Mouse (Mus musculus) urinary bladder, postnatal 14 days (tissue): ENCODE data around the gene Meis3.

ENCODE experiments used
- DNase-seq: peaks from one replicate; pipeline ENCODE4 v3.0.0; 2021; ENCODE audit warnings: low spot score

Gene Meis3

DNA sequence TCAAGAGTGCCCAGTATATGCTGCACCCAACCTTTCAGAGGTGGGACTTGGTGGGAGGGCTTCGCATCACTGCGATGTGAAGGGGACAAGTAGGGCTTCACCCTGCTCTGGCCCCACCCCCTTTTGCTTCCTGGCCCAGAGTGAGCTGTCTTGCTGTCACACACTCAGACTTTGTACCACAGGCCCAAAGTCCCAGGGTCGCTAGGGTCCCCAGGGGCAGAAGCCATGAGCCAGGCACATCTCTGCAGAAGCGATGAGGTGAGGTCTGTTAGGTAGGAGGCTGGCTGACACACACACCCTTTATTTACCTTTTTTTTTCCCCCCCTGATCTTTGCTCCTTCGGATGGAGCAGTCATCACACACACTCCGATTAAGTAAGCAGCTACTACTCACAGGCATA is 38.3 kb downstream of the Meis3 start:
- no peak for DNase-seq

DNA sequence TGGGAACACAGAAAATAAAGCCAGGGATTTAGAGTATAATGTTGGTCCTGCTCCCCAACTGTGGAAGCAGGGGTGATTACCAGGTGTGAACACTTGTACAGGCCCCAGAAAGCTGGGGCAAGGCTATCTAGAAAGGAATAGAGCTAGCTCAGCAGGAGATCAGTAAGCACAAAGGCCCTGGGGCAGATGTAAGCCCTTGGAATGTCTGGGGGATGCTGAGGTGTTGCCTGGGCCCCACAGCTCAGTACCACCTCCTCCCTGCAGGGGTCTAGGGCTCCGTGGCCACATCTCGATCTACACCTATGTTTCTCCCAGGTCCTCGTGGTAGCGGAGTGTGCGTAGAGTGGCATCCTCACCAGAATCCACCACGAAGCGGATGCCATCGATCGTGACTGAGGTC is 39.1 kb downstream of the Meis3 start:
- DNase-seq, result no peak

DNA sequence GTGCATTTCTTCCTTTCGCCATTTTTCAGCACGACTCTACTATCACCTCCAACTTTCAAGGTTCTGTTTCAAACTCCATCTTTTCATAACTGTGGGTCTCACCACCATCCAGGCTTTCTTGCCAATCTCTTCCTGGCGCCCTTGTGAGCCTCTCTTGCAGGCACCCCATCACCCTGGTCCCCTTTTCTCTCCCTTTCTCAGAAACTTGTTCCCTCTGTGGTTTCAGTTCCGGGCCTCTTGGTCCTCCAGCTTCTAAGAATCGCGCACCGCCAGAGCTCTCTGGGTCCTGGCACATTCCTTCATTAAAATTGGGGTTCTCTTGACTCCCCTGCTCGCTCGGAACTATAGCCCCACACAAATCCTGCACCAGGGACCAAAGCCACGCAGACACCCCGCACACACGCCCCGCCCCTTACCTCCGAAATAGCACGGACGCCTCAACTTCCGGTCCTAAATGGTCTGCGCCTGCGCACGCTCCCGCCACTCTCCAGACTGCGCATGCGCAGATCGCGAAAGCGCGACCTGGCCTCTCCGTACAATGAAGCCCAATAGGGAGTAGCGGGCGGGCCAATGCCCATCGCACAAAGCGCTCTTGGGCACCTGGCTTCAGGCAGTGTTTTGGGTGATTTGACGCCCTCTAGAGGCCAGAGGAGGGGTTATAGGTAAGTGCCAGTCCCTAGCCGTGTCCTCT is 46.8 kb downstream of the Meis3 start, which contains the start of gene Dhx34:
TSS of gene Dhx34 (minus strand) at position 456 of the 691 bp plus-strand sequence.
- peak; percentile 95 for DNase-seq

DNA sequence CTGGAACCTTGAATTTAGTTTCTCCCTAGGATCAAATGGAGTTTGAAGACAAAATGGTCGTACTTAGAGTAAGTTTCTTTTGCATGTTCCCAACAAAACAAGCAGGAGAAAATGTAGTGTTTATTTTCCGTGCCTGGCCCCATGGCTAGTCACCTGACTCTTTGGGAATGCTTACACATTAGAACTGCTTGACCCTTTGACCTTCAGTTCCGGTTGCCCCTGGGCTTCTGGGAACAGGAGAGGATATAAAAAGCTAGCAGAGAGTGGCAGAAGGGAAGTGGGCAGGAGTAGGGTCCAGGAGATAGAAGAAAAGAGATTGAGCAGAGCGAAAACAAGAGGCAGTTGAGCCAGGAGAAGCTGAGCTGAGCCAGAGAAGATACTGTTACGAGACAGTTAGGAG is 55.0 kb downstream of the Meis3 start:
- DNase-seq, result no peak
